Mouse (Mus musculus) NIH3T3 (cell line): ENCODE measurements at regions not wholly inside any gene's neighbourhood (a gene's known extent, or its start where the extent isn't known, plus 50 kb on each side); places are given as distances from the start of the nearest gene placed in this dataset.
"Not testable (repeated sequence)": the region's sequence is repeated elsewhere in the genome, so short reads cannot be mapped to it uniquely, and the experiment has no call there.

ENCODE experiments used
- DNase-seq: peaks from one replicate; pipeline ENCODE4 v3.0.0-alpha.2; 2012; ENCODE audit warnings: low read depth

GRCm38 (mm10) chr3:6135754-6136153, 385.1 kb downstream of the Gm8797 start:
- DNase-seq, result not testable (repeated sequence)

GRCm38 (mm10) chr3:6137374-6137773, 386.8 kb downstream of the Gm8797 start:
- DNase-seq, result no peak

GRCm38 (mm10) chr3:6173775-6174174, 423.2 kb downstream of the Gm8797 start:
- no peak for DNase-seq

GRCm38 (mm10) chr3:6182533-6182932, 431.9 kb downstream of the Gm8797 start:
- no peak for DNase-seq

- DNase-seq, result no peak
Observed at GRCm38 (mm10) chr3:6183400-6183799, 432.8 kb downstream of the Gm8797 start.

- DNase-seq, result no peak
Observed at GRCm38 (mm10) chr3:6204656-6205055, 415.6 kb downstream of the 1700008P02Rik start.

- DNase-seq, result no peak
Observed at GRCm38 (mm10) chr3:6228685-6229084, 391.6 kb downstream of the 1700008P02Rik start.
